Mouse (Mus musculus): ENCODE data around the gene Mrps31. TPM values are rescaled to one million over a fixed set of nuclear protein-coding genes. Genes with fewer than 3 reads are reported as not detected.

Mrps31 gene
- 19.5 and 20.4 TPM in 2 replicates for polyA plus RNA-seq (2012; rRNA removed)

GRCm38 (mm10) chr8:22411282-22411702 lies at the start of gene Mrps31:
TSS of gene Mrps31 (plus strand) at chr8:22411361.

GRCm38 (mm10) chr8:22398142-22398951 lies 12.8 kb upstream of the Mrps31 start, which contains the start of gene Slc25a15:
TSS of gene Slc25a15 (minus strand) at chr8:22398597.

Other genes starting within 250 kb of the Mrps31 start
- gene Nek3, start 244.9 kb upstream of the Mrps31 start, polyA plus RNA-seq (2012; rRNA removed): 7.2 and 9.2 TPM in 2 replicates
- 9.5 and 11.7 TPM in 2 replicates for gene Ckap2, start 225.5 kb upstream of the Mrps31 start, polyA plus RNA-seq (2012; rRNA removed)
- 26.0 and 27.1 TPM in 2 replicates for gene Vps36, start 218.6 kb upstream of the Mrps31 start, polyA plus RNA-seq (2012; rRNA removed)
- gene Thsd1, start 184.0 kb upstream of the Mrps31 start, polyA plus RNA-seq (2012; rRNA removed): 6.8 and 7.0 TPM in 2 replicates
- gene Tpte, start 127.9 kb upstream of the Mrps31 start, polyA plus RNA-seq (2012; rRNA removed): not detected in 2 replicates
- gene Slc25a15, start 12.8 kb upstream of the Mrps31 start, polyA plus RNA-seq (2012; rRNA removed): 5.9 and 6.5 TPM in 2 replicates

All from central nervous system, embryonic 18 days (tissue).